Mouse (Mus musculus): ENCODE results near the gene Naxd. TPM values are rescaled to one million over a fixed set of nuclear protein-coding genes. Genes with fewer than 3 reads are reported as not detected.

Gene Naxd
- polyA plus RNA-seq, 1 experiment from 2014 or later, result 40.4 TPM

- Histone ChIP-seq H3K9me3 (replicated peaks) (no peaks in the 10 kb centered on the region), H3K4me2 (no peak overlapping the region), H3K27me3 (peaks cover 86% of the 10 kb centered on the region), H3K27ac (no peak overlapping the region), H3K4me1 (replicated peaks) (peaks cover 49% of the 10 kb centered on the region), H3K36me3 (no peaks in the 10 kb centered on the region), H3K9ac (no peak overlapping the region), H3K4me3 (replicated peaks) (no peak overlapping the region)
- ATAC-seq (ENCODE audit: low read depth) (no peak), DNase-seq (no peak)
- 13% methylated on average over 9 of the region's 10 CpGs for WGBS (ENCODE audit: insufficient replicate concordance)
Observed at GRCm38 (mm10) chr8:11475397-11475796, 21.9 kb upstream of the Naxd start.

DNA sequence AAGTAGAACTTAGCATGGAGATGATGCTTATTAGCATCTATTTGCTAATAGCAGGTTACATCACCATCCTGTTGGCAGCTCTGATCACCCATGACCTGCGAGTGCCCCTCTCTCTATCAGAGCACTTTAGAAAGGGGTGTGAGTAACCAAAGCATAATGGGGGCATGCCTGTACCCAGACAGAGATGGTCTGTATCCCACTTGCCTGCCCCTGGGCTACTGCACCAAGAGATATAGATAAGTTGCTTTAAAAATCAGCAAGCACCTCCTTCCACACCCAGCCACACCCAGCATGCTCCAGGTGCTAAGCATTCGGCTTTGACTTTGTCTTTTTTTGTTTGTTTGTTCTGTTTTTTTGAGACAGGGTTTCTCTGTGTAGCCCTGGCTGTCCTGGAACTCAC, 21.4 kb upstream of the Naxd start:
- Histone ChIP-seq H3K9me3 (replicated peaks) (no peaks in the 10 kb centered on the region), H3K4me3 (replicated peaks) (no peak overlapping the region), H3K27ac (no peak overlapping the region), H3K4me1 (replicated peaks) (peaks cover 49% of the 10 kb centered on the region), H3K27me3 (peaks cover 89% of the 10 kb centered on the region), H3K9ac (no peak overlapping the region), H3K4me2 (peak overlapping the region; percentile 73; the same call in 1 of the 2 replicates), H3K36me3 (no peaks in the 10 kb centered on the region)
- ATAC-seq (ENCODE audit: low read depth), result no peak
- WGBS (ENCODE audit: insufficient replicate concordance), result 11% methylated on average over 2 of the region's 2 CpGs
- DNase-seq, result no peak

DNA sequence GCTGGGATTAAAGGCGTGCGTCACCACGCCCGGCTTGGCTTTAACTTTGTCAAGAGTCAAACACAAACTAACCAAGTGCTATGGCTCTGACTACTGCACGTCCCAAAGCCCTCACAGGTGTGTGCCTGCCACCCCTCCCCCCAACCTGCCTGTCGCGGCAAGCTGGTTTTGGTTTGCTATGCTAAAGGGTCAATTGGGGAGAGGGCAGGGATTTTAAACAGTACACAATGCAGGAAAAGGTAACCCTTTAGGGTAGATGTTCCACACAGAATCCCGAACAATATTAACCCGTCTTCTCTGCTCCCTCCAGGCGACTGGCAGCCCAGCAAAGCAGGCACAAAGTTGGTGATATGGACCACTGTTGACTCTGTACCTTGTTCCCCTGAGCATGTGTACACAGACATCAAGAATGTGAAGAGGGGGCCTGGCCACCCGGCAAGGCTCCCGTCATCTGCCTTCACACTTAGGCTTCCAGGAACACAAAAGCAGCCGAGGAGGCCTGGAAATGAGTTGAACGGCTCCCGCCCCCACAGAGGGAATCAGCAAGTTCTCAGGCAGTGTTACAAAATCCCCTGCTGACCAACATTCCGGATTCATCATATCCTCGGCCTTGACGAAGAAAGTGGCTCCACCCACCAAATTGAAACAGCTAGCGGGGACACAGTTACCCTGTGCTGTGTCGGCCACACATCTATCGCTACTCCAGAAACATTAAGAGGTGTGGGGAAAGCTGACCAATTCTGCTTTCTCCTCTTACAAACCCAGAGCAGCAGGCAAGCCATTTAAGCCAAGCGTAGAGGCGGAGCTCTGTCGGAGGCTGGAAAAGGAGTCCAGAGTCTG, 20.7 kb upstream of the Naxd start:
- H3K27ac ChIP-seq, result peak overlapping the region; percentile 48

DNA sequence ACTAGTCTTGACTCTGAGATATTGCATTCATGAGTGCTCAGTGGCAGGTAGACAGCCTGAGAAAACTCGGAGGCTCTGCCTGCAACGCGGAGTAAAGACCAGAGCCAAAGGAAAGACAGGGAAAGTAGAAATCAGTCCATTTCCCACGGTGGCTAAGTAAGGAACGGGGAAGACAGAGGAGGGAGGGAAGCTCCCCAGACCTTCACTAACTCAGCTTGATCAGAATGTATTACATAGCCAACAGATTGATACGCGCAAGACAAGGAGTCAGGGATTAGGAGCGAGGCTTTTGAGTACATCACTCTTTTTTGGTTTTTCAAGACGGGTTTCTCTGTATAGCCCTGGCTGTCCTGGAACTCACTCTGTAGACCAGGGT, 20.1 kb upstream of the Naxd start:
- ATAC-seq (ENCODE audit: low read depth), result no peak
- DNase-seq, result no peak
- peaks cover 50% of the 10 kb centered on the region for H3K4me1 ChIP-seq (replicated peaks)
- 3% methylated on average over 9 of the region's 9 CpGs for WGBS (ENCODE audit: insufficient replicate concordance)
- peaks cover 94% of the 10 kb centered on the region for H3K27me3 ChIP-seq
- H3K27ac ChIP-seq, result peak overlapping the region; percentile 43
- H3K4me2 ChIP-seq, result peak overlapping the region; percentile 73
- no peak overlapping the region for H3K9ac ChIP-seq
- no peaks in the 10 kb centered on the region for H3K36me3 ChIP-seq
- H3K9me3 ChIP-seq (replicated peaks), result no peaks in the 10 kb centered on the region
- peak overlapping the region; percentile 58 for H3K4me3 ChIP-seq (replicated peaks)

More for the DNA sequence above, 20.7 kb upstream of the Naxd start:
- Histone ChIP-seq H3K4me1 (replicated peaks) (peaks cover 51% of the 10 kb centered on the region), H3K36me3 (no peaks in the 10 kb centered on the region), H3K9ac (no peak overlapping the region), H3K4me3 (replicated peaks) (peak overlapping the region; percentile 58), H3K27me3 (peaks cover 88% of the 10 kb centered on the region), H3K4me2 (peak overlapping the region; percentile 73), H3K9me3 (replicated peaks) (no peaks in the 10 kb centered on the region)
- DNase-seq (no peak), ATAC-seq (ENCODE audit: low read depth) (no peak)
- 9% methylated on average over 24 of the region's 24 CpGs for WGBS (ENCODE audit: insufficient replicate concordance)

DNA sequence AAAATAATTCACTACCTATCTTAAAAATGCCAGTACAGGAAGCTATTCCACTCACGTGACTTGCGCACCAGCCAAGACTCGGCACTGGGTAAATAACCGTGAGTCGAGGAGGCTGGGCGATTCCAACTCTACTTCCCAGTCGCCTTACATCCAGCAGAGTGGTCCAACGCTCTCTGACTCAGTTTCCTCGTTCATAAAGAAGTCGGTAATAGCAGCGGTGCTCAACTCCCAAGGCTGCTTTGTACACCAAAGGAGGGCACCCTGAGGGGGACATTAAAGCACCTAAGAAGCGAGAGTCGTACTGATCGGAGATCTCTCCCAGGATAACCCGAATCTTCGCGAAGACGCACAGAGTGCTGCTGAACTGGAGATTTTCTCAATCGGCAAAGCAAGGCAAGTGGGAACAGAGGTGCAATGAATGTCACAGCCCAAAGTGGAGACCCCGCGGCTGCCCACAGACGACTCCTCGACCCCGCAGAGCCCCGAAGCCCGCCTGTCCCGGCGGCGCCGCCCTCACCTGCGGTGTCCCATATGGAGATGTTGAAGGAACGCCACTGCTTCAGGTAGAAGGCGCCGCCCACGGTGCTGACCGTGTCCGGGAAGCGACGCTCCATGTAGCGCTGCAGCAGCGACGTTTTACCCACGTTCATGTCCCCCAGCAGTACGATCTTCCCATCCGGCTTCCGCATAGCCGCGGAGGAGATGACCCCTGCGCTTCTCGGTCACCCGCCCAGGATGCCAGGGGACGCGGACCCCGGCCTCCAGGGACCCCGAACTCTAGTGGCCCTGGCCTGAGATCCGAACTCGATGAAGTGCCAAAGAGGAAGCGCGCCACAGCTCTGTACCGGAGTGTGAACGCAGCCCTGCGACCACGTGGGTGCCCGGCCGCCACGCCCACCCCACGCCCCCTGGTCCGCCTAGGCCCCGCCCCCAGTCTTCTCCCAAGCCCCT, 19.2 kb upstream of the Naxd start, which contains the start of gene Rab20:
Gene Rab20 (minus strand): TSS at position 900 of the 951 bp plus-strand sequence.
- Histone ChIP-seq H3K36me3 (no peaks in the 10 kb centered on the region), H3K27ac (no peak within 1 kb of the TSS), H3K9ac (peak within 1 kb of the TSS; percentile 22; the same call in 1 of the 2 replicates), H3K4me3 (replicated peaks) (peak within 1 kb of the TSS; percentile 58), H3K27me3 (peaks cover 96% of the 10 kb centered on the region), H3K4me2 (peak within 1 kb of the TSS; percentile 73), H3K4me1 (replicated peaks) (peaks cover 53% of the 10 kb centered on the region), H3K9me3 (replicated peaks) (no peaks in the 10 kb centered on the region)
- ATAC-seq (ENCODE audit: low read depth) (peak; percentile 41), DNase-seq (no peak)
- WGBS (ENCODE audit: insufficient replicate concordance), result under 1% methylated on average over 69 of the region's 69 CpGs

DNA sequence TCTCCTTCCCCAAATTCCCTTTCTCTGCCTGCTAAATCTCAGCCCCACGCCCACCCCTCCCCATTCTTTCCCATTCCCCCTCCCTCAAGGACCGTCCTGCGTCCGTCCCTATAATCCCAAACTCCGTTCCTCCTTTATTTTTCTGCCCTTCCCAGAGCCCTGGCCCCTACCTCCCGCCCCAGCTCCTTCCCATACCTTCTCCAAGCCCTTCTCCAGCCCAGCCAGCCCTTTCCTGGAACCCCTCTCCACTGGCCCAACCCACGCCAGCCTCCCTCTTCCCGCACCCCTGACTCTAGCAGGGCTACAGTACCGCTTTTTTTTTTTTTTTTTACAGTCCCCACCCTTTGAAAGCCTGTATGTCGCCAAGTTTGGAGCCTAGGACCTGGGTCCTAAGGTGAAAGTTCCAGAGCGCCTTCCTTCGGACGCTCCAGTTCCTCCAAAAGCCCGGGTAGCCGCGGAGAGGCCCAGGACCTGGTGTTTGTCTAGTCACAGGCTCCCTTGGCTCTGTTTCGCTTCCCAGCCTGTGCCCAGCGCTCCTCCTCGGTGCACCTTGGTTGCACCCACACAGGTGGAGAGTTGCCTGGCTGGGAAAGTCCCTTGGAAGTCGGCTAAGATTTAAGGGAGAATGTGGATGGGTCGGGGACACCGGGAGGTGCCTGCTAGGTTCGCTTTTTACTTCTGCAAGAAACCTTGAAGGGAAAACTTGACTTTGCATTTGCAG, 18.3 kb upstream of the Naxd start:
- Histone ChIP-seq H3K27ac (no peak overlapping the region), H3K4me3 (replicated peaks) (peak overlapping the region; percentile 58), H3K4me2 (peak overlapping the region; percentile 73), H3K27me3 (peaks cover 91% of the 10 kb centered on the region), H3K9ac (no peak overlapping the region), H3K36me3 (no peaks in the 10 kb centered on the region), H3K9me3 (replicated peaks) (no peaks in the 10 kb centered on the region), H3K4me1 (replicated peaks) (peaks cover 44% of the 10 kb centered on the region)
- WGBS (ENCODE audit: insufficient replicate concordance), result 4% methylated on average over 22 of the region's 23 CpGs
- no peak for DNase-seq
- peak; percentile 7; the same call in 1 of the 2 replicates for ATAC-seq (ENCODE audit: low read depth)

GRCm38 (mm10) chr8:11479591-11479990, 17.7 kb upstream of the Naxd start:
- Histone ChIP-seq H3K27me3 (peaks cover 85% of the 10 kb centered on the region), H3K36me3 (no peaks in the 10 kb centered on the region), H3K27ac (no peak overlapping the region), H3K4me2 (no peak overlapping the region), H3K4me1 (replicated peaks) (peaks cover 39% of the 10 kb centered on the region), H3K4me3 (replicated peaks) (no peak overlapping the region), H3K9me3 (replicated peaks) (no peaks in the 10 kb centered on the region), H3K9ac (no peak overlapping the region)
- WGBS (ENCODE audit: insufficient replicate concordance), result 9% methylated on average over 14 of the region's 14 CpGs
- ATAC-seq (ENCODE audit: low read depth), result no peak
- DNase-seq, result no peak

DNA sequence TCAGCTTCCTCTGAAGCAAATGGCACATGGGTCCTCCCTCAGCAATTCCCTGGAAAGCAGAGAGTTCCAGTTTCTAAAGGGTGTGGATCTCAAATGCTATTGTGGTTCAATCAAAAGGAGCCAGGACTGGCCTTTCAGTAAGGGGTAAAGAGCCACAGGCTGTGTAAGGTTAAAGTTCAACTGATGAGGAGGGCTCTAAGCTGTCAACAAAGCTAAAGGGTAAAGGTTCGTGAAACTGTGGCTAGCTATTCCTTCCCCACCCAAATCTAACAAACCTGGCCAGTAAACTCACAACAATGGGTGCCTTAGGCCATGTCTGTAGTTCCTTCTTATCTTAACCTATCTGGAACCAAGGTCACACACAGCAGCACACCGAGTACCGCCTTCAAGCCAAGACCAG, 15.4 kb upstream of the Naxd start:
- no peak overlapping the region for H3K9ac ChIP-seq
- H3K9me3 ChIP-seq (replicated peaks), result no peaks in the 10 kb centered on the region
- H3K36me3 ChIP-seq, result no peaks in the 10 kb centered on the region
- H3K4me2 ChIP-seq, result no peak overlapping the region
- DNase-seq (no peak), ATAC-seq (ENCODE audit: low read depth) (no peak)
- H3K27ac ChIP-seq, result no peak overlapping the region
- peaks cover 23% of the 10 kb centered on the region for H3K4me1 ChIP-seq (replicated peaks)
- peaks cover 63% of the 10 kb centered on the region for H3K27me3 ChIP-seq
- WGBS (ENCODE audit: insufficient replicate concordance), result 60% methylated on average over 3 of the region's 3 CpGs
- H3K4me3 ChIP-seq (replicated peaks), result no peak overlapping the region

DNA sequence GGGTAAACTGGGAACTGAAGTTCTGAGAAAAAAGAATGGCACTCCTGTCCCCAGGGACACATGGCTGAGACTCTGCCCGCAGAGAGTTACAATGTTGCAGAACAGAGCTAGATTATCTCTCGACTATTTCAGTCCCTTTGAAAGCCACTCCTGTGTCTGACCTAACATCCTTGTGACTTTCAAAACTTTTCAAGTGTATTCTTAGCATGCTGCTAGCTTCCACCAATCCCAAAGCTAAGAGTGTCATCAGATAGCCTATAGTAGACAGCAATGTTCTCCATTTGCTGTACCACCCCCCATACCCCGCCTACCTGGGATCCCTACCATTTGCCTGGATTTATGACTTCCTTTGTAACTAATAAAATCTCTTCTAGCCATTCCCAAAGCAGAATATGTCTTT, 14.8 kb upstream of the Naxd start:
- H3K9ac ChIP-seq, result no peak overlapping the region
- no peak overlapping the region for H3K27ac ChIP-seq
- no peaks in the 10 kb centered on the region for H3K9me3 ChIP-seq (replicated peaks)
- ATAC-seq (ENCODE audit: low read depth), result no peak
- H3K36me3 ChIP-seq, result no peaks in the 10 kb centered on the region
- no peak for DNase-seq
- no peak overlapping the region for H3K4me2 ChIP-seq
- no peak overlapping the region for H3K4me3 ChIP-seq (replicated peaks)
- WGBS (ENCODE audit: insufficient replicate concordance), result 42% methylated on average over 3 of the region's 3 CpGs
- peaks cover 56% of the 10 kb centered on the region for H3K27me3 ChIP-seq
- H3K4me1 ChIP-seq (replicated peaks), result peaks cover 23% of the 10 kb centered on the region

- no peak overlapping the region for H3K4me2 ChIP-seq
- peaks cover 42% of the 10 kb centered on the region for H3K27me3 ChIP-seq
- H3K9me3 ChIP-seq (replicated peaks), result no peaks in the 10 kb centered on the region
- DNase-seq (peak; percentile 25), ATAC-seq (ENCODE audit: low read depth) (no peak)
- no peaks in the 10 kb centered on the region for H3K36me3 ChIP-seq
- no peak overlapping the region for H3K9ac ChIP-seq
- WGBS (ENCODE audit: insufficient replicate concordance), result 10% methylated on average over 7 of the region's 7 CpGs
- H3K4me3 ChIP-seq (replicated peaks), result no peak overlapping the region
- no peak overlapping the region for H3K27ac ChIP-seq
- H3K4me1 ChIP-seq (replicated peaks), result 0 out of 2 replicates have a peak, but pooled peaks cover 9% of the 10 kb centered on the region
Observed at GRCm38 (mm10) chr8:11486142-11486541, 11.2 kb upstream of the Naxd start.

- 44% methylated on average over 4 of the region's 4 CpGs for whole genome bisulfite sequencing (ENCODE audit: insufficient replicate concordance)
- no peak for ATAC-seq (ENCODE audit: low read depth)
Observed at GRCm38 (mm10) chr8:11487229-11487628, 10.1 kb upstream of the Naxd start.

More at GRCm38 (mm10) chr8:11487229-11487628, 10.1 kb upstream of the Naxd start:
- H3K4me1 ChIP-seq (replicated peaks), result 0 out of 2 replicates have a peak, but pooled peaks cover 2% of the 10 kb centered on the region
- DNase-seq, result no peak
- peaks cover 37% of the 10 kb centered on the region for H3K27me3 ChIP-seq
- no peaks in the 10 kb centered on the region for H3K36me3 ChIP-seq
- no peak overlapping the region for H3K4me2 ChIP-seq
- no peak overlapping the region for H3K9ac ChIP-seq
- no peaks in the 10 kb centered on the region for H3K9me3 ChIP-seq (replicated peaks)
- no peak overlapping the region for H3K4me3 ChIP-seq (replicated peaks)
- H3K27ac ChIP-seq, result no peak overlapping the region

Data from liver, embryonic 13.5 days (tissue).